Mouse (Mus musculus) thymus, adult 2 months (tissue): ENCODE measurements around the gene Gad1.

Source experiments
- CTCF ChIP-seq: fragments of 200-500 bp; IDR thresholded peaks from 2 replicates; pipeline ENCODE4 v1.5.1; 2012; ENCODE audit warnings: mild to moderate bottlenecking, control low read depth, low read length, moderate library complexity, borderline replicate concordance; ENCODE audit not compliant: control insufficient read depth, poor library complexity, insufficient read depth; ENCODE audit errors: extremely low read depth
- POLR2A ChIP-seq: fragments of 200-500 bp; IDR thresholded peaks from 2 replicates; pipeline ENCODE4 v1.6.1; 2012; ENCODE audit warnings: mild to moderate bottlenecking, low read length, control low read depth, moderate library complexity; ENCODE audit not compliant: control insufficient read depth, poor library complexity, insufficient read depth; ENCODE audit errors: extremely low read depth

DNA sequence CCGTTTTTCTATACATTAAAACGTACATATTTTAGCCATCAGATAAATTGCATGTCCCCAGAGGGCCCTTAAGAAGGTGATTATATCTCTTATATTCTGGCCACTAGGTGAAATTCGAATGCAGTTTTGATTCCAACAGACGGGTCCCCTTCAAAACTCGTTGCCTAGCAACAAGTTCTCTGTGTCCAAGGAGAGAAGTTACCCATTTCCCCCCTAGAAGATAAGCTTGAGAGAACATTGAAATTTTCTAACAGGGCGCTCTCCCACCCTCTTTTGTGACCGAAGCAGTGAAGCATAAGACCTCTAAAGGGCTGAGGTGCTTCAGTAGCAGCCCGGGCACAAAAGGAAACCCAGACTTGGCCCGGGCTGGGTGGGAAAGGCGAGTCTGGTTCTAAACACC, 44.4 kb upstream of the Gad1 start, which contains the start of gene Erich2:
- TF ChIP-seq CTCF (no peak), POLR2A (no peak)
